ENCODE assay signal across 28 mouse cellular contexts in genomic region chr17:92159325-92159724, GRCm38 (mm10).
"Had no signal": no experiment of that assay in that cellular context is flagged by ENCODE, and none has a peak within 500 bp of the region (broad histone marks: within the 10 kb centered on the region; RNA-seq: fewer than 3 reads in every experiment).

No protein-coding gene starts in this region.

- H3K9ac ChIP-seq: embryonic facial prominence, embryonic 12.5 days; embryonic facial prominence, embryonic 13.5 days; embryonic facial prominence, embryonic 15.5 days; forebrain, embryonic 12.5 days; forebrain, embryonic 13.5 days; forebrain, embryonic 15.5 days; forebrain, postnatal 0 days had no signal

- DNase-seq: cerebellum, adult 8-10 months; cerebellum, adult 9-10 months; cerebellum, adult 9-11 months; cerebellum, postnatal 10 days; cerebellum, postnatal 14 days; cerebellum, postnatal 25 days; cerebellum, postnatal 36 days; embryo, embryonic 11 days; forebrain, postnatal 0 days; gastrocnemius, adult 2 months; gastrocnemius, postnatal 10 days; gastrocnemius, postnatal 14 days; gastrocnemius, postnatal 25 days; gastrocnemius, postnatal 36 days; heart, adult 11 months; heart, adult 18-20 months; heart, adult 2 months had no signal

- H3K36me3 ChIP-seq: embryonic facial prominence, embryonic 10.5 days; embryonic facial prominence, embryonic 12.5 days; embryonic facial prominence, embryonic 13.5 days; embryonic facial prominence, embryonic 15.5 days; forebrain, embryonic 10.5 days; forebrain, embryonic 12.5 days; forebrain, embryonic 15.5 days had no signal

- H3K9me3 ChIP-seq: embryonic facial prominence, embryonic 10.5 days; embryonic facial prominence, embryonic 12.5 days; embryonic facial prominence, embryonic 13.5 days; embryonic facial prominence, embryonic 15.5 days; forebrain, embryonic 10.5 days; forebrain, embryonic 12.5 days; forebrain, embryonic 13.5 days; forebrain, embryonic 15.5 days had no signal

- H3K4me2 ChIP-seq: embryonic facial prominence, embryonic 12.5 days; embryonic facial prominence, embryonic 13.5 days; embryonic facial prominence, embryonic 15.5 days; forebrain, embryonic 12.5 days; forebrain, embryonic 13.5 days; forebrain, embryonic 15.5 days had no signal

- H3K27me3 ChIP-seq: embryonic facial prominence, embryonic 12.5 days; embryonic facial prominence, embryonic 13.5 days; embryonic facial prominence, embryonic 15.5 days; forebrain, embryonic 12.5 days; forebrain, embryonic 13.5 days; forebrain, embryonic 15.5 days had no signal

- H3K4me3 ChIP-seq: embryonic facial prominence, embryonic 10.5 days; embryonic facial prominence, embryonic 12.5 days; embryonic facial prominence, embryonic 13.5 days; embryonic facial prominence, embryonic 15.5 days; erythroblast, embryonic 14.5 days; forebrain, embryonic 10.5 days; forebrain, embryonic 12.5 days; forebrain, embryonic 13.5 days; forebrain, embryonic 15.5 days; gastrocnemius, adult 2 months; heart, adult 2 months had no signal

- H3K27ac ChIP-seq: embryonic facial prominence, embryonic 10.5 days; embryonic facial prominence, embryonic 12.5 days; embryonic facial prominence, embryonic 13.5 days; embryonic facial prominence, embryonic 15.5 days; forebrain, embryonic 10.5 days; forebrain, embryonic 12.5 days; forebrain, embryonic 13.5 days; forebrain, embryonic 15.5 days; gastrocnemius, adult 2 months; heart, adult 2 months had no signal

- H3K4me1 ChIP-seq: embryonic facial prominence, embryonic 10.5 days; embryonic facial prominence, embryonic 12.5 days; embryonic facial prominence, embryonic 13.5 days; embryonic facial prominence, embryonic 15.5 days; forebrain, embryonic 10.5 days; forebrain, embryonic 12.5 days; forebrain, embryonic 13.5 days; forebrain, embryonic 15.5 days had no signal

- ATAC-seq: forebrain, embryonic 13.5 days; forebrain, embryonic 14.5 days; forebrain, embryonic 15.5 days; forebrain, embryonic 16.5 days; forebrain, postnatal 0 days had no signal
